Mouse (Mus musculus) liver, embryonic 14.5 days (tissue): Measurements from ENCODE around the gene Eno3.

ENCODE experiments used
- CTCF ChIP-seq: IDR thresholded peaks from 2 replicates; pipeline ENCODE4 v1.5.1; 2016; ENCODE audit warnings: antibody characterized with exemption, low read depth, control low read depth
- EP300 ChIP-seq: IDR thresholded peaks from 2 replicates; pipeline ENCODE4 v1.6.1; 2016; ENCODE audit warnings: antibody characterized with exemption, low read depth

DNA sequence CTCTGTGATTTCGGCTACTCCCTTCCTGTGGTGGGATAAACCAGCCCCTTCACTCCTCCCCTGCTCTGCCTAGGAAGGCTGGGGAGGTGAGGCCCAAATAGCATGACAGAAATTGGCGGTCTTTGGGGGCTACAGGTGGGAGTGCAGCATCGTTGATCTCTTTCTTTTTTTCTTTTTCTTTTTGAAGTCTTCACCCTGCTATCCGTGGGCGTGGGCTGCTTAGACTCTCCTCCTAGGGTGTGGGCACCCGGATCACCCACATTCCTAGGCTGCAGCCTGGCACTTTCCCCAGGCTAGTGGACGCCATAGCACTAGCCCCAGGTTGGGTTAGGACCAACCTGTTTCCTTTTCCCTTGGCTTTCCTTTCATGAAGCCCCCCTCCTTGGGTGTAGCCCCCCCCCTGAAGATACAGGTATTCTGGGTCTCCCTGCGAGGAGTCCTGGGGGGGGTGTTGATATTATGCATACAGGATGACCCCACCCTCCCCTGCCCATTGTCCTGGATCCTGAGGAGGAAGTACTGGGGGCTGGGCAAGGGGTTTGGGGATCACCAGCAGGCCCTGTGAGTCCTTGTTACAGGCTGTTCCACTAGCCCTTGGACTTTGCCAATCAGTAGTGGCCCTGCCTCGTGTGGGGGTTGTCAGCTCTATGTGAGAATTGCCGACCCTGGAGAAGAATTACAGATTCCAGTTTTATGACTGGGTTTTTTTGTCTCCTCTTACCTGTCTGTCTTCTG is 44.4 kb downstream of the Eno3 start:
- no peak for TF ChIP-seq CTCF
- no peak for TF ChIP-seq EP300
